Mouse (Mus musculus) heart, adult 2 months (tissue): ENCODE data around the gene D1Ertd622e. TPM values are rescaled to one million over a fixed set of nuclear protein-coding genes. Genes with fewer than 3 reads are reported as not detected.

Source experiments
- DNase-seq, 2 experiments: peaks; one replicate each; pipeline ENCODE4 v3.0.0; 2021
- H3K27ac ChIP-seq: fragments of 200-600 bp; 2 replicates; pipeline ENCODE4 v1.8.1; 2022
- H3K27me3 ChIP-seq: fragments of 200-500 bp; 2 replicates; pipeline ENCODE4 v1.6.1; 2012; ENCODE audit warnings: mild to moderate bottlenecking, low read length, inconsistent platforms, mixed read lengths; ENCODE audit not compliant: control insufficient read depth, insufficient read depth
- H3K36me3 ChIP-seq: fragments of 200-500 bp; 2 replicates; pipeline ENCODE4 v1.6.1; 2012; ENCODE audit warnings: low read length, inconsistent platforms; ENCODE audit not compliant: control insufficient read depth, insufficient read depth
- H3K4me1 ChIP-seq: fragments of 200-500 bp; 2 replicates; pipeline ENCODE4 v1.6.1; 2011; ENCODE audit warnings: low read length; ENCODE audit not compliant: control insufficient read depth, insufficient read depth
- H3K4me3 ChIP-seq: fragments of 200-600 bp; 2 replicates; pipeline ENCODE4 v1.8.1; 2022
- H3K79me2 ChIP-seq: fragments of 200-500 bp; replicated peaks from 2 replicates; pipeline ENCODE4 v1.6.1; 2012; ENCODE audit warnings: mild to moderate bottlenecking, inconsistent platforms, low read length, moderate library complexity, mixed read lengths; ENCODE audit not compliant: control insufficient read depth, insufficient read depth
- H3K9ac ChIP-seq: fragments of 200-500 bp; 2 replicates; pipeline ENCODE4 v1.6.1; 2012; ENCODE audit warnings: low read depth, mild to moderate bottlenecking, control low read depth, inconsistent platforms, low read length, mixed read lengths
- CTCF ChIP-seq: fragments of 200-600 bp; IDR thresholded peaks from 2 replicates; pipeline ENCODE4 v1.8.1; 2022; ENCODE audit warnings: antibody characterized with exemption, mild to moderate bottlenecking, moderate library complexity
- EP300 ChIP-seq: fragments of 200-500 bp; IDR thresholded peaks from 2 replicates; pipeline ENCODE4 v1.6.1; 2011; ENCODE audit warnings: low read depth, low read length, control low read depth; ENCODE audit not compliant: insufficient read depth
- POLR2A ChIP-seq: fragments of 200-500 bp; IDR thresholded peaks from 2 replicates; pipeline ENCODE4 v1.6.1; 2011; ENCODE audit warnings: mild to moderate bottlenecking, low read depth, low read length, control low read depth; ENCODE audit not compliant: insufficient read depth
- WGBS: fragments of 180-500 bp; shearing (Covaris S2); methylation state at CpG from one replicate; pipeline ENCODE4 v1.1.7; 2018; 5-methylcytosine and 5-hydroxymethylcytosine counted together
- intact Hi-C: fragments of 180-260 bp; cut with DNase I; formaldehyde crosslinking; loops from one replicate; pipeline ENCODE4 v1.15.1; 2025
- polyA plus RNA-seq: library from polyadenylated mRNA; depleted of rRNA; stranded (reverse); fragments of >200 nt; gene quantifications from 2 replicates; pipeline ENCODE4 v1.2.3, GENCODE M21; 2012
- total RNA-seq, 2 experiments: library from RNA; stranded (reverse); gene quantifications; 2 replicates each; pipeline ENCODE4 v1.2.3; 2021

The D1Ertd622e gene
- total and polyA plus RNA-seq, 3 experiments, result 3.1 to 4.5 (median 4.4) TPM

GRCm38 (mm10) chr1:97693825-97694224 lies 32.0 kb upstream of the D1Ertd622e start:
- Histone ChIP-seq H3K27me3 (no peaks in the 10 kb centered on the region), H3K79me2 (no peaks in the 10 kb centered on the region), H3K27ac (no peak overlapping the region), H3K9ac (no peak overlapping the region), H3K4me3 (no peak overlapping the region), H3K36me3 (no peaks in the 10 kb centered on the region), H3K4me1 (no peaks in the 10 kb centered on the region)
- intact Hi-C loops, result no loop called here
- no peak for DNase-seq
- TF ChIP-seq CTCF, result no peak
- TF ChIP-seq EP300, result no peak
- no peak for TF ChIP-seq POLR2A

- Histone ChIP-seq H3K9ac (no peak overlapping the region), H3K4me1 (no peaks in the 10 kb centered on the region), H3K27ac (no peak overlapping the region), H3K36me3 (no peaks in the 10 kb centered on the region), H3K4me3 (no peak overlapping the region), H3K27me3 (no peaks in the 10 kb centered on the region), H3K79me2 (no peaks in the 10 kb centered on the region)
- 4% methylated on average over 3 of the region's 3 CpGs for WGBS
- DNase-seq, result peak in 1 of 2 experiments; percentile 22
- TF ChIP-seq EP300 (0 out of 2 replicates have a peak, but pooled peaks have one; percentile 51), CTCF (peak; percentile 93), POLR2A (no peak)
- intact Hi-C loops, result loop anchor here (1.0 to 5.0 kb wide), 3 partner anchors 36 to 650 kb away; no protein-coding TSS in a partner anchor
Measured at GRCm38 (mm10) chr1:97688756-97689155, 26.9 kb upstream of the D1Ertd622e start.

GRCm38 (mm10) chr1:97676526-97677177 lies 14.8 kb upstream of the D1Ertd622e start:
- no peak for DNase-seq
- 65% methylated on average over 4 of the region's 4 CpGs for WGBS
- Histone ChIP-seq H3K4me3 (no peak overlapping the region), H3K4me1 (no peaks in the 10 kb centered on the region; the same call in 1 of the 2 replicates), H3K27ac (no peak overlapping the region), H3K36me3 (no peaks in the 10 kb centered on the region), H3K9ac (no peak overlapping the region), H3K79me2 (no peaks in the 10 kb centered on the region), H3K27me3 (no peaks in the 10 kb centered on the region)
- TF ChIP-seq POLR2A, result no peak
- no peak for TF ChIP-seq CTCF
- no peak for TF ChIP-seq EP300
- intact Hi-C loops, result no loop called here

GRCm38 (mm10) chr1:97676115-97676514 lies 14.2 kb upstream of the D1Ertd622e start:
- DNase-seq, result no peak
- no peak overlapping the region for H3K4me3 ChIP-seq
- H3K79me2 ChIP-seq, result no peaks in the 10 kb centered on the region
- no peaks in the 10 kb centered on the region for H3K36me3 ChIP-seq
- intact Hi-C loops, result no loop called here
- H3K9ac ChIP-seq, result no peak overlapping the region
- no peaks in the 10 kb centered on the region for H3K27me3 ChIP-seq
- WGBS, result 50% methylated on average over 2 of the region's 2 CpGs
- H3K4me1 ChIP-seq, result no peaks in the 10 kb centered on the region; the same call in 1 of the 2 replicates
- TF ChIP-seq POLR2A (no peak), CTCF (no peak), EP300 (no peak)
- no peak overlapping the region for H3K27ac ChIP-seq

GRCm38 (mm10) chr1:97672849-97673248 lies 11.0 kb upstream of the D1Ertd622e start:
- 17% methylated on average over 2 of the region's 2 CpGs for WGBS
- Histone ChIP-seq H3K36me3 (no peaks in the 10 kb centered on the region), H3K4me3 (no peak overlapping the region), H3K27ac (no peak overlapping the region), H3K9ac (no peak overlapping the region), H3K27me3 (no peaks in the 10 kb centered on the region), H3K79me2 (no peaks in the 10 kb centered on the region), H3K4me1 (no peaks in the 10 kb centered on the region; the same call in 1 of the 2 replicates)
- DNase-seq, result peak in 1 of 2 experiments; percentile 18
- TF ChIP-seq POLR2A (no peak), CTCF (no peak), EP300 (no peak)
- intact Hi-C loops, result no loop called here

GRCm38 (mm10) chr1:97667288-97667687 lies 5.4 kb upstream of the D1Ertd622e start:
- Histone ChIP-seq H3K4me3 (no peak overlapping the region), H3K27me3 (no peaks in the 10 kb centered on the region), H3K36me3 (no peaks in the 10 kb centered on the region), H3K4me1 (peaks cover 1% of the 10 kb centered on the region; the same call in 1 of the 2 replicates), H3K9ac (no peak overlapping the region), H3K27ac (no peak overlapping the region), H3K79me2 (no peaks in the 10 kb centered on the region)
- WGBS, result 93% methylated on average over 1 of the region's 1 CpGs
- intact Hi-C loops, result no loop called here
- TF ChIP-seq CTCF (no peak), POLR2A (no peak), EP300 (no peak)
- no peak for DNase-seq
